Mouse (Mus musculus) cerebellum, adult (tissue): ENCODE results near the gene Lck.

Source experiments
- ATAC-seq: cut with Nextera tagmentation; 2 replicates; pipeline ENCODE4 v1.9.2; 2017; ENCODE audit warnings: mild to moderate bottlenecking, moderate library complexity, mixed read lengths; ENCODE audit not compliant: insufficient number of reproducible peaks, low FRiP score, low TSS enrichment

The Lck gene

GRCm38 (mm10) chr4:129586943-129587342 is 13.5 kb upstream of the Lck start:
- no peak for ATAC-seq

GRCm38 (mm10) chr4:129585773-129586172 is 12.3 kb upstream of the Lck start:
- ATAC-seq = no peak

GRCm38 (mm10) chr4:129584884-129585608 is 11.6 kb upstream of the Lck start:
- no peak for ATAC-seq

- no peak for ATAC-seq
These were observed 10.9 kb upstream of the Lck start for GRCm38 (mm10) chr4:129584370-129584769.

GRCm38 (mm10) chr4:129582251-129582650 is 8.8 kb upstream of the Lck start:
- no peak for ATAC-seq

- no peak for ATAC-seq
These were observed 6.9 kb upstream of the Lck start for GRCm38 (mm10) chr4:129580347-129580746.

- ATAC-seq = no peak
These were observed 5.0 kb upstream of the Lck start, which contains the start of gene Fam167b for GRCm38 (mm10) chr4:129578466-129578865. Gene Fam167b, minus strand, starts transcription at chr4:129578549.

- no peak for ATAC-seq
These were observed 4.2 kb upstream of the Lck start for GRCm38 (mm10) chr4:129577688-129578087.

GRCm38 (mm10) chr4:129576863-129577491 is 3.5 kb upstream of the Lck start:
- no peak for ATAC-seq

- ATAC-seq = no peak
These were observed 1.9 kb upstream of the Lck start for GRCm38 (mm10) chr4:129575171-129575844.

- no peak for ATAC-seq
These were observed 409 bp downstream of the Lck start for GRCm38 (mm10) chr4:129573093-129573370.

- ATAC-seq = no peak
These were observed 977 bp downstream of the Lck start for GRCm38 (mm10) chr4:129572236-129573092.

- no peak for ATAC-seq
These were observed 1.8 kb downstream of the Lck start for GRCm38 (mm10) chr4:129571551-129572084.

GRCm38 (mm10) chr4:129570028-129570427 is 3.4 kb downstream of the Lck start:
- no peak for ATAC-seq

GRCm38 (mm10) chr4:129568366-129568765 is 5.1 kb downstream of the Lck start:
- no peak for ATAC-seq

GRCm38 (mm10) chr4:129565139-129565538 is 8.3 kb downstream of the Lck start:
- ATAC-seq = no peak

- ATAC-seq = no peak
These were observed 9.7 kb downstream of the Lck start for GRCm38 (mm10) chr4:129563718-129564117.

GRCm38 (mm10) chr4:129561184-129561583 is 12.3 kb downstream of the Lck start:
- no peak for ATAC-seq

- no peak for ATAC-seq
These were observed 15.0 kb downstream of the Lck start for GRCm38 (mm10) chr4:129558321-129558955.

GRCm38 (mm10) chr4:129557256-129557808 is 16.1 kb downstream of the Lck start:
- no peak for ATAC-seq
